ENCODE assay signal across 32 mouse cellular contexts in the genomic region with DNA sequence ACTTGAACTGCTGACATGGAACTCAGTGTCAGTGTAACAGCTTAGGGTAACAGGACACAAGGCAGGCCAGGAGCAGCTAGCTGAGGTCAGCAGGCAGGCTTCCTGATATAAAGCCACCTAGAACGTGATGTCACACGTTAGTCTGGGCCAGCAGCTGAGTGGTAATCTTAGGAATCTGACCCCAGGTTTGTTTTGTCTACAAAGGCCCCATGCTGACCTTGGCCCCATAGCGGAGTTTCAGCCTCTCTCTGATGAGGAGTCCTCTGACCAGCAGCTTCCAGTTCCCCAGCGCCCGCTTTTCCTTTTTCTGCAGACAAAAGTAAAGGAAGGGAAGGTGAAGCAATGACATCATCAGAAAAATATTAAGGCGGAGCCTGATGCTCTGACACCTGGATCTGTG. TPM values are rescaled to one million over a fixed set of nuclear protein-coding genes. Genes with fewer than 3 reads are reported as not detected.
DNase-seq lines count a peak whose midpoint lies in the region; ATAC-seq and TF ChIP-seq lines count a peak whose summit lies in the region.
"Had no signal": no experiment of that assay in that cellular context is flagged by ENCODE, and none has a peak within 500 bp of the region (broad histone marks: within the 10 kb centered on the region; RNA-seq: fewer than 3 reads in every experiment).

No protein-coding gene starts in this region.

- peak; percentile 33 to 51 for DNase-seq in adrenal gland, adult (ENCODE audit: inconsistent age in 2 of 2, low spot score in 1 of 2)
- no peak for DNase-seq in adrenal gland, postnatal 4 days (ENCODE audit: low spot score in 2 of 2)
- DNase-seq in lung, embryonic 14.5 days, result peak; percentile 31
- no peak for DNase-seq in lung, postnatal 25 days (ENCODE audit: low spot score)
- no peak for DNase-seq in urinary bladder, adult 18-20 months (ENCODE audit: low spot score in 2 of 2)
- DNase-seq: adrenal gland, adult 2 months; adrenal gland, postnatal 14 days; B cell, adult 2 months; cerebellum, adult 11-12 months; cerebellum, adult 8-10 months; cerebellum, postnatal 10 days; cerebellum, postnatal 36 days; embryo, embryonic 11 days; gastrocnemius, postnatal 10 days; gastrocnemius, postnatal 36 days; heart, postnatal 14 days; heart, postnatal 4 days had no signal

- H3K9me3 ChIP-seq in intestine, embryonic 15.5 days, result no peaks in the 10 kb centered on the region
- no peaks in the 10 kb centered on the region for H3K9me3 ChIP-seq in intestine, embryonic 16.5 days (ENCODE audit: control insufficient read depth, low read length)
- H3K9me3 ChIP-seq in lung, embryonic 14.5 days (ENCODE audit: low read depth, low read length), result no peaks in the 10 kb centered on the region
- H3K9me3 ChIP-seq: embryonic facial prominence, embryonic 10.5 days; embryonic facial prominence, embryonic 13.5 days; forebrain, embryonic 12.5 days; G1E; heart, embryonic 10.5 days; heart, embryonic 13.5 days; hindbrain, embryonic 12.5 days; hindbrain, embryonic 15.5 days had no signal

- no peaks in the 10 kb centered on the region for H3K27me3 ChIP-seq in intestine, embryonic 15.5 days (replicated peaks)
- H3K27me3 ChIP-seq in intestine, embryonic 16.5 days (replicated peaks; ENCODE audit: control insufficient read depth, insufficient read depth, low read length), result no peaks in the 10 kb centered on the region
- H3K27me3 ChIP-seq in lung, embryonic 14.5 days (ENCODE audit: insufficient read depth, low read length), result no peaks in the 10 kb centered on the region
- H3K27me3 ChIP-seq: CH12.LX; embryonic facial prominence, embryonic 13.5 days; forebrain, embryonic 12.5 days; heart, embryonic 13.5 days; hindbrain, embryonic 12.5 days; hindbrain, embryonic 15.5 days; Patski had no signal

- ATAC-seq in intestine, embryonic 15.5 days, result 0 out of 2 replicates have a peak, but pooled peaks have one; percentile 9
- ATAC-seq in intestine, embryonic 16.5 days, result no peak
- ATAC-seq in lung, embryonic 14.5 days (ENCODE audit: insufficient read depth), result no peak
- ATAC-seq: Patski had no signal

- TF ChIP-seq POLR2A in olfactory bulb, adult 2 months (IDR thresholded peaks at IDR 0.05; ENCODE audit: insufficient read depth, low read depth, low read length), result no peak

- H3K36me3 ChIP-seq in intestine, embryonic 15.5 days, result peaks cover 25% of the 10 kb centered on the region
- H3K36me3 ChIP-seq in intestine, embryonic 16.5 days (ENCODE audit: control insufficient read depth, insufficient read depth, low read length), result peaks cover 8% of the 10 kb centered on the region
- peaks cover 78% of the 10 kb centered on the region for H3K36me3 ChIP-seq in lung, embryonic 14.5 days (ENCODE audit: insufficient read depth)

- no peak for TF ChIP-seq CTCF in lung, embryonic 14.5 days (IDR thresholded peaks at IDR 0.05; ENCODE audit: low read depth)
- no peak for TF ChIP-seq CTCF in olfactory bulb, adult 2 months (IDR thresholded peaks at IDR 0.05; ENCODE audit: insufficient read depth, low read depth, low read length)

- no peak overlapping the region for H3K27ac ChIP-seq in intestine, embryonic 15.5 days
- H3K27ac ChIP-seq in intestine, embryonic 16.5 days (ENCODE audit: low read length), result no peak overlapping the region
- no peak overlapping the region for H3K27ac ChIP-seq in lung, embryonic 14.5 days (ENCODE audit: low read depth)
- 0 out of 2 replicates have a peak overlapping the region, but pooled peaks have one; percentile 87 for H3K27ac ChIP-seq in olfactory bulb, adult 2 months (ENCODE audit: insufficient read depth, low read depth, low read length)
- H3K27ac ChIP-seq: embryonic facial prominence, embryonic 10.5 days; embryonic facial prominence, embryonic 13.5 days; forebrain, embryonic 12.5 days; heart, embryonic 10.5 days; heart, embryonic 13.5 days; hindbrain, embryonic 12.5 days had no signal

- no peak overlapping the region for H3K4me3 ChIP-seq in intestine, embryonic 15.5 days (replicated peaks)
- H3K4me3 ChIP-seq in intestine, embryonic 16.5 days (ENCODE audit: low read length), result no peak overlapping the region
- H3K4me3 ChIP-seq in lung, embryonic 14.5 days (ENCODE audit: low read depth, low read length), result no peak overlapping the region
- H3K4me3 ChIP-seq in olfactory bulb, adult 2 months (ENCODE audit: insufficient read depth, low read depth, low read length), result no peak overlapping the region
- H3K4me3 ChIP-seq: embryonic facial prominence, embryonic 10.5 days; embryonic facial prominence, embryonic 13.5 days; erythroblast, embryonic 14.5 days; forebrain, embryonic 12.5 days; heart, adult 2 months; heart, embryonic 10.5 days; heart, embryonic 13.5 days; hindbrain, embryonic 12.5 days; hindbrain, embryonic 15.5 days had no signal

- H3K4me1 ChIP-seq in intestine, embryonic 15.5 days (replicated peaks), result no peaks in the 10 kb centered on the region
- H3K4me1 ChIP-seq in intestine, embryonic 16.5 days (ENCODE audit: control insufficient read depth, insufficient read depth, low read length), result no peaks in the 10 kb centered on the region
- H3K4me1 ChIP-seq in lung, embryonic 14.5 days (ENCODE audit: insufficient read depth), result no peaks in the 10 kb centered on the region
- peaks cover 21% of the 10 kb centered on the region for H3K4me1 ChIP-seq in olfactory bulb, adult 2 months (ENCODE audit: control insufficient read depth, insufficient read depth, low read length)
- H3K4me1 ChIP-seq: embryonic facial prominence, embryonic 13.5 days; hindbrain, embryonic 12.5 days; hindbrain, embryonic 15.5 days had no signal

- WGBS in intestine, embryonic 15.5 days, result 54% methylated on average over 6 of the region's 6 CpGs
- WGBS in intestine, embryonic 16.5 days, result 64% methylated on average over 6 of the region's 6 CpGs
- 58% methylated on average over 6 of the region's 6 CpGs for WGBS in lung, embryonic 14.5 days
- WGBS in olfactory bulb, adult 2 months, result 74% methylated on average over 6 of the region's 6 CpGs

- no peak overlapping the region for H3K4me2 ChIP-seq in intestine, embryonic 15.5 days (replicated peaks)
- H3K4me2 ChIP-seq in intestine, embryonic 16.5 days (ENCODE audit: low read depth, low read length), result no peak overlapping the region
- no peak overlapping the region for H3K4me2 ChIP-seq in lung, embryonic 14.5 days
- H3K4me2 ChIP-seq: embryonic facial prominence, embryonic 13.5 days; forebrain, embryonic 12.5 days; heart, embryonic 13.5 days; hindbrain, embryonic 12.5 days; hindbrain, embryonic 15.5 days had no signal

- H3K9ac ChIP-seq in intestine, embryonic 15.5 days, result no peak overlapping the region
- H3K9ac ChIP-seq in intestine, embryonic 16.5 days (ENCODE audit: low read depth, low read length), result no peak overlapping the region
- H3K9ac ChIP-seq in lung, embryonic 14.5 days, result no peak overlapping the region
- H3K9ac ChIP-seq: embryonic facial prominence, embryonic 13.5 days; forebrain, embryonic 12.5 days; heart, embryonic 13.5 days; hindbrain, embryonic 12.5 days; hindbrain, embryonic 15.5 days had no signal

RNA-seq across cellular contexts. Expression of a gene that starts 17.5 kb away (rescaled TPM):
- total RNA-seq in adrenal gland, postnatal 4 days (2021), result 10 to 100 TPM; 40.6 to 42.4 TPM
- 36.4 and 40.5 TPM in 2 replicates for polyA plus RNA-seq in intestine, embryonic 15.5 days (2015; fragmentation: Nextera tagmentation; extraction: Ambion mirVana)
- polyA plus RNA-seq in intestine, embryonic 16.5 days (2015; fragmentation: Nextera tagmentation; extraction: Ambion mirVana), result 35.5 and 35.7 TPM in 2 replicates
- 57.6 and 57.9 TPM in 2 replicates for polyA plus RNA-seq in lung, embryonic 14.5 days (2014; fragmentation: Nextera tagmentation; extraction: Ambion mirVana)
- not detected in 2 replicates for polyA plus RNA-seq in olfactory bulb, adult 2 months (2012; ENCODE audit: insufficient read depth, insufficient read length, low replicate concordance, missing spikeins)

RNA-seq across cellular contexts. Expression of a gene that starts 17.7 kb away (rescaled TPM):
- total RNA-seq in adrenal gland, postnatal 4 days (2021), result 10 to 100 TPM; 17.0 to 17.6 TPM
- 38.0 and 39.7 TPM in 2 replicates for polyA plus RNA-seq in intestine, embryonic 15.5 days (2015; fragmentation: Nextera tagmentation; extraction: Ambion mirVana)
- polyA plus RNA-seq in intestine, embryonic 16.5 days (2015; fragmentation: Nextera tagmentation; extraction: Ambion mirVana), result 38.9 and 43.2 TPM in 2 replicates
- polyA plus RNA-seq in lung, embryonic 14.5 days (2014; fragmentation: Nextera tagmentation; extraction: Ambion mirVana), result 28.7 and 32.0 TPM in 2 replicates
- polyA plus RNA-seq in olfactory bulb, adult 2 months (2012; ENCODE audit: insufficient read depth, insufficient read length, low replicate concordance, missing spikeins), result not detected in 2 replicates

RNA-seq across cellular contexts. Expression of a gene that starts 24.7 kb away (rescaled TPM):
- 10 to 100 TPM; 21.8 to 23.0 TPM for total RNA-seq in adrenal gland, postnatal 4 days (2021)
- 15.3 and 16.8 TPM in 2 replicates for polyA plus RNA-seq in intestine, embryonic 15.5 days (2015; fragmentation: Nextera tagmentation; extraction: Ambion mirVana)
- polyA plus RNA-seq in intestine, embryonic 16.5 days (2015; fragmentation: Nextera tagmentation; extraction: Ambion mirVana), result 14.9 and 15.7 TPM in 2 replicates
- polyA plus RNA-seq in lung, embryonic 14.5 days (2014; fragmentation: Nextera tagmentation; extraction: Ambion mirVana), result 15.4 and 17.9 TPM in 2 replicates
- polyA plus RNA-seq in olfactory bulb, adult 2 months (2012; ENCODE audit: insufficient read depth, insufficient read length, low replicate concordance, missing spikeins), result not detected in 2 replicates

RNA-seq across cellular contexts. Expression of a gene that starts 24.7 kb away (rescaled TPM):
- 10 to 100 TPM; 58.6 to 62.8 TPM for total RNA-seq in adrenal gland, postnatal 4 days (2021)
- polyA plus RNA-seq in intestine, embryonic 15.5 days (2015; fragmentation: Nextera tagmentation; extraction: Ambion mirVana), result 268 and 270 TPM in 2 replicates
- polyA plus RNA-seq in intestine, embryonic 16.5 days (2015; fragmentation: Nextera tagmentation; extraction: Ambion mirVana), result 215 and 233 TPM in 2 replicates
- 325 TPM in 2 replicates for polyA plus RNA-seq in lung, embryonic 14.5 days (2014; fragmentation: Nextera tagmentation; extraction: Ambion mirVana)
- not detected in 2 replicates for polyA plus RNA-seq in olfactory bulb, adult 2 months (2012; ENCODE audit: insufficient read depth, insufficient read length, low replicate concordance, missing spikeins)

Comparison
In these comparisons a context has a peak if more than half of its experiments do, and no peak if none do; other contexts are left out.
1. DNase-seq: peak in adrenal gland, adult (2 of 2) and lung, embryonic 14.5 days (single experiment); none in adrenal gland, postnatal 4 days (0 of 2), lung, postnatal 25 days (single experiment) and urinary bladder, adult 18-20 months (0 of 2).
2. RNA of a gene that starts 17.7 kb away (polyA plus RNA-seq): 38.9 to 43.2 TPM in intestine, embryonic 16.5 days, 38.0 to 39.7 TPM in intestine, embryonic 15.5 days and 28.7 to 32.0 TPM in lung, embryonic 14.5 days; not detected in olfactory bulb, adult 2 months; every median in the first group is over 10 times any median in the second.